Comparison of ENCODE assay signal across 7 mouse cellular contexts in the genomic region with DNA sequence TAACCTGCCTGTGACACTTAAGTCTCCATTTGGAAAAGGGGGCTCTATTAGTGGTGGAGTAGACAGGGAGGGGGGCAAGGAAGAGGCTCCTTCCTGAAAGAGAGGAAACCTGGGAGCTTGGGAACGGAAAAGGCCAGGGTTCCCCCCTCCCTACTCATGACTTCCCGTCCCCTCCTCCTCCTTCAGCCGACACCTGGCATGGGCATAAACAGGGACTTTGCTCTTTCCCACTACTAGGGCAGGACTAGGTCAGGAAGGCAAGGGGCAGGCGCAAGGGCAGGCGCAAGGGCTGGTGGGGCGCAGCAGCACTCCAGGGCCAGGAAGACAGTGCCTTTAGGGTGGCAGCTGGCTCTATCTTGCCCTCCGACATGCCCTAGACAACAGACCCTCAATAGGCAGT. TPM values are rescaled to one million over a fixed set of nuclear protein-coding genes. Genes with fewer than 3 reads are reported as not detected.
A peak's percentile ranks its signal among the peaks of the same experiment; 100 is the strongest.
DNase-seq lines count a peak whose midpoint lies in the region; ATAC-seq and TF ChIP-seq lines count a peak whose summit lies in the region.

No protein-coding gene starts in this region.

- intact Hi-C loops in left cerebral cortex, postnatal 14 days (cut with DNase I): no loop called here

- TF ChIP-seq CTCF in heart, postnatal 0 days (IDR thresholded peaks at IDR 0.05; ENCODE audit: low read depth): no peak

- H3K9ac ChIP-seq in heart, postnatal 0 days (replicated peaks; ENCODE audit: low read depth, low read length): peak overlapping the region; percentile 87

- H3K4me2 ChIP-seq in heart, postnatal 0 days (ENCODE audit: low read depth, low read length): peak overlapping the region; percentile 92

- peaks cover 68% of the 10 kb centered on the region for H3K4me1 ChIP-seq in embryonic facial prominence, embryonic 10.5 days
- peaks cover 23% of the 10 kb centered on the region for H3K4me1 ChIP-seq in heart, postnatal 0 days (ENCODE audit: control insufficient read depth, insufficient read depth)

- ATAC-seq in heart, postnatal 0 days (ENCODE audit: insufficient read depth, low read depth): peak; percentile 42

- TF ChIP-seq EP300 in heart, postnatal 0 days (IDR thresholded peaks at IDR 0.05; ENCODE audit: low read depth): peak; percentile 94

- H3K4me3 ChIP-seq in embryonic facial prominence, embryonic 10.5 days: peak overlapping the region; percentile 65
- peak overlapping the region; percentile 78 for H3K4me3 ChIP-seq in heart, postnatal 0 days (ENCODE audit: low read depth, low read length)

- no peaks in the 10 kb centered on the region for H3K9me3 ChIP-seq in embryonic facial prominence, embryonic 10.5 days
- H3K9me3 ChIP-seq in heart, postnatal 0 days (replicated peaks; ENCODE audit: control insufficient read depth, low read length): no peaks in the 10 kb centered on the region

- H3K27ac ChIP-seq in embryonic facial prominence, embryonic 10.5 days (replicated peaks): peak overlapping the region; percentile 86
- peak overlapping the region; percentile 94 for H3K27ac ChIP-seq in heart, postnatal 0 days (ENCODE audit: low read depth)

- peak; percentile 56 for DNase-seq in adrenal gland, postnatal 10 days
- no peak for DNase-seq in embryonic facial prominence, embryonic 10.5 days (ENCODE audit: low spot score)
- DNase-seq in heart, postnatal 0 days (ENCODE audit: low spot score): peak; percentile 63
- DNase-seq in kidney, postnatal 14 days: peak; percentile 88
- peak; percentile 87 for DNase-seq in lung, postnatal 36 days
- no peak for DNase-seq in thymus, postnatal 25 days
- DNase-seq in left cerebral cortex, postnatal 14 days (ENCODE audit: low spot score in 2 of 2): no peak

- H3K27me3 ChIP-seq in embryonic facial prominence, embryonic 10.5 days (replicated peaks; ENCODE audit: low read depth, poor library complexity, severe bottlenecking): peaks cover 66% of the 10 kb centered on the region
- no peaks in the 10 kb centered on the region for H3K27me3 ChIP-seq in heart, postnatal 0 days (ENCODE audit: control insufficient read depth, insufficient read depth, low read length)

- 54% methylated on average over 7 of the region's 7 CpGs for WGBS in embryonic facial prominence, embryonic 10.5 days
- 38% methylated on average over 7 of the region's 7 CpGs for WGBS in heart, postnatal 0 days

- peaks cover 16% of the 10 kb centered on the region for H3K36me3 ChIP-seq in embryonic facial prominence, embryonic 10.5 days (replicated peaks)
- peaks cover 20% of the 10 kb centered on the region for H3K36me3 ChIP-seq in heart, postnatal 0 days (replicated peaks; ENCODE audit: control insufficient read depth, insufficient read depth, low read length)

RNA-seq across cellular contexts. Expression of gene Efna1, which starts 2.8 kb away (rescaled TPM):
- total RNA-seq in adrenal gland, postnatal 10 days (2021): 10 to 100 TPM; 25.0 to 34.3 TPM
- 26.7 and 27.2 TPM in 2 replicates for polyA plus RNA-seq in embryonic facial prominence, embryonic 10.5 days (2016; fragmentation: Nextera tagmentation; extraction: Ambion mirVana)
- total RNA-seq in heart, postnatal 0 days (2014; rRNA removed; ENCODE audit: low replicate concordance): 43.1 and 46.2 TPM in 2 replicates
- polyA plus RNA-seq in heart, postnatal 0 days (2015; fragmentation: Nextera tagmentation; extraction: Ambion mirVana): 37.2 and 38.4 TPM in 2 replicates
- total RNA-seq in left cerebral cortex, postnatal 14 days (2021): 1 to 10 TPM; 4.0 to 5.9 TPM

RNA-seq across cellular contexts. Expression of gene Slc50a1, which starts 7.7 kb away (rescaled TPM):
- total RNA-seq in adrenal gland, postnatal 10 days (2021): 10 to 100 TPM; 46.7 to 53.1 TPM
- 27.2 and 34.2 TPM in 2 replicates for polyA plus RNA-seq in embryonic facial prominence, embryonic 10.5 days (2016; fragmentation: Nextera tagmentation; extraction: Ambion mirVana)
- total RNA-seq in heart, postnatal 0 days (2014; rRNA removed; ENCODE audit: low replicate concordance): 33.7 and 54.2 TPM in 2 replicates
- polyA plus RNA-seq in heart, postnatal 0 days (2015; fragmentation: Nextera tagmentation; extraction: Ambion mirVana): 50.7 and 52.0 TPM in 2 replicates
- 10 to 100 TPM; 25.7 to 30.5 TPM for total RNA-seq in left cerebral cortex, postnatal 14 days (2021)

RNA-seq across cellular contexts. Expression of gene Dpm3, which starts 18.9 kb away (rescaled TPM):
- 100 to 1,000 TPM; 115 to 122 TPM for total RNA-seq in adrenal gland, postnatal 10 days (2021)
- polyA plus RNA-seq in embryonic facial prominence, embryonic 10.5 days (2016; fragmentation: Nextera tagmentation; extraction: Ambion mirVana): 74.1 and 84.1 TPM in 2 replicates
- total RNA-seq in heart, postnatal 0 days (2014; rRNA removed; ENCODE audit: low replicate concordance): 271 and 450 TPM in 2 replicates
- polyA plus RNA-seq in heart, postnatal 0 days (2015; fragmentation: Nextera tagmentation; extraction: Ambion mirVana): 80.3 and 85.9 TPM in 2 replicates
- total RNA-seq in left cerebral cortex, postnatal 14 days (2021): 10 to 100 TPM; 50.8 to 53.0 TPM

RNA-seq across cellular contexts. Expression of gene Trim46, which starts 32.0 kb away (rescaled TPM):
- 1 to 10 TPM; 2.0 to 4.2 TPM for total RNA-seq in adrenal gland, postnatal 10 days (2021)
- polyA plus RNA-seq in embryonic facial prominence, embryonic 10.5 days (2016; fragmentation: Nextera tagmentation; extraction: Ambion mirVana): 4.0 and 4.7 TPM in 2 replicates
- total RNA-seq in heart, postnatal 0 days (2014; rRNA removed; ENCODE audit: low replicate concordance): 0.08 and 0.62 TPM in 2 replicates
- polyA plus RNA-seq in heart, postnatal 0 days (2015; fragmentation: Nextera tagmentation; extraction: Ambion mirVana): 0.44 and 0.45 TPM in 2 replicates
- 100 to 1,000 TPM; 102 to 105 TPM for total RNA-seq in left cerebral cortex, postnatal 14 days (2021)

RNA-seq across cellular contexts. Expression of gene Krtcap2, which starts 32.3 kb away (rescaled TPM):
- 100 to 1,000 TPM; 109 to 116 TPM for total RNA-seq in adrenal gland, postnatal 10 days (2021)
- polyA plus RNA-seq in embryonic facial prominence, embryonic 10.5 days (2016; fragmentation: Nextera tagmentation; extraction: Ambion mirVana): 244 and 262 TPM in 2 replicates
- total RNA-seq in heart, postnatal 0 days (2014; rRNA removed; ENCODE audit: low replicate concordance): 41.8 and 76.1 TPM in 2 replicates
- polyA plus RNA-seq in heart, postnatal 0 days (2015; fragmentation: Nextera tagmentation; extraction: Ambion mirVana): 192 and 216 TPM in 2 replicates
- total RNA-seq in left cerebral cortex, postnatal 14 days (2021): 10 to 100 TPM; 74.5 to 86.3 TPM

Comparison
In these comparisons a context has a peak if more than half of its experiments do, and no peak if none do; other contexts are left out.
1. DNase-seq: peak in adrenal gland, postnatal 10 days (single experiment), heart, postnatal 0 days (single experiment), kidney, postnatal 14 days (single experiment) and lung, postnatal 36 days (single experiment); none in embryonic facial prominence, embryonic 10.5 days (single experiment), thymus, postnatal 25 days (single experiment) and left cerebral cortex, postnatal 14 days (0 of 2).